8 mouse cellular contexts compared by ENCODE assay signal in the genomic region with DNA sequence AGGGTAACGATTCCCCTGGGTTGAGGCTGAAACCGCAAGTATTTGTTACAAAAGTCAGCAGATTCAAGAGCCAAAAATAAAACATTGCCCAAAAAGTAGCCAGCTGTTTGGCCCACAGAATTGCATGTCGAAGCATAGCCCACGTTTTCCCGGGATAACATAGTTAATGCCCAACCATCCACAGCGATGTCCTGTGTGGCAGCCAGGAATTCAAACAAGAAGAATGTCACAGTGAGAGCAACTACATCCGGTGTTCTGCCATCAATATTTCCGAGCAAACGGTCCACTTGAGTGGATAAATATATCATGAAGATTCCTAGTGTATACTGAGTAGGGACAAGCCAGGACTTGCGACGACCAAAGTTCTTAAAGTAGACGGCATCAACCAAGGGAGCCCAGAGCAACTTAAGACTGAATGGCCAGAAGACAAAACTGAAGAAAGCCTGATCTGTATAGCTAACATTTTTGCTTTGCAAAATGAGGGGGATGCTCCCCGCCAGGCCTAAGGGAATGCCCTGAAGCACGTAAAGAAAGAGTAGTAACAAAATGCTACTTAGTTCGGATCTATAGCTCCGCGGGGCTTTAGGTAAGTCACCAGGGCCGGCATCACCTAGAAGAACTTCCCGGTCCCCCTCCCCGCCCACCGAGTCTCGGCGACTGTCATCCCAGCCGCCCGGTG. TPM values are rescaled to one million over a fixed set of nuclear protein-coding genes. Genes with fewer than 3 reads are reported as not detected.
DNase-seq lines count a peak whose midpoint lies in the region; ATAC-seq and TF ChIP-seq lines count a peak whose summit lies in the region.

No protein-coding gene starts in this region.

- TF ChIP-seq POLR2A in CH12.LX (IDR thresholded peaks at IDR 0.05; ENCODE audit: low read depth, low read length), result no peak
- no peak for TF ChIP-seq POLR2A in olfactory bulb, adult 2 months (IDR thresholded peaks at IDR 0.05; ENCODE audit: insufficient read depth, low read depth, low read length)

- peaks cover 22% of the 10 kb centered on the region for H3K79me2 ChIP-seq in CH12.LX (replicated peaks; ENCODE audit: control insufficient read depth, extremely low read depth, insufficient read depth, poor library complexity, severe bottlenecking)

- H3K36me3 ChIP-seq in CH12.LX (replicated peaks in 1 of 2; ENCODE audit: control insufficient read depth in 1 of 2, insufficient read depth in 1 of 2, low read length in 1 of 2), result peaks cover 0 to 11% of the 10 kb centered on the region in 2 experiments
- H3K36me3 ChIP-seq in embryonic facial prominence, embryonic 14.5 days (ENCODE audit: control insufficient read depth, insufficient read depth, low read length), result 0 out of 2 replicates have a peak, but pooled peaks cover 3% of the 10 kb centered on the region
- no peaks in the 10 kb centered on the region for H3K36me3 ChIP-seq in intestine, embryonic 14.5 days (ENCODE audit: control insufficient read depth, insufficient read depth, low read length)
- H3K36me3 ChIP-seq in liver, embryonic 15.5 days (replicated peaks), result peaks cover 4% of the 10 kb centered on the region; the same call in 1 of the 2 replicates

- dilution Hi-C loops in CH12.LX (cut with MboI; ENCODE audit: extremely low pct_ligation_motif_present, extremely low pct_unique_long_range_greater_than_20kb, low sequenced_read_pairs), result no loop called here

- peak; percentile 42 for DNase-seq in cerebellum, adult 9-10 months
- no peak for DNase-seq in cerebellum, adult 8-10 months
- no peak for DNase-seq in CH12.LX (ENCODE audit: extremely low read depth)
- peak; percentile 21 for DNase-seq in embryonic facial prominence, embryonic 14.5 days (ENCODE audit: low spot score)
- DNase-seq in intestine, embryonic 14.5 days (ENCODE audit: low spot score), result no peak

- H3K27me3 ChIP-seq in CH12.LX (replicated peaks), result no peaks in the 10 kb centered on the region
- peaks cover 10% of the 10 kb centered on the region; the same call in 1 of the 2 replicates for H3K27me3 ChIP-seq in embryonic facial prominence, embryonic 14.5 days (replicated peaks; ENCODE audit: control insufficient read depth, insufficient read depth, low read length)
- H3K27me3 ChIP-seq in intestine, embryonic 14.5 days (replicated peaks; ENCODE audit: control insufficient read depth, insufficient read depth, low read length), result 0 out of 2 replicates have a peak, but pooled peaks cover 8% of the 10 kb centered on the region
- peaks cover 14% of the 10 kb centered on the region for H3K27me3 ChIP-seq in liver, embryonic 15.5 days

- peaks cover 0 to 19% of the 10 kb centered on the region in 2 experiments; a peak in 3 of 4 replicates for H3K4me1 ChIP-seq in CH12.LX (ENCODE audit: control insufficient read depth in 1 of 2, insufficient read depth in 2 of 2)
- H3K4me1 ChIP-seq in embryonic facial prominence, embryonic 14.5 days (ENCODE audit: control insufficient read depth, insufficient read depth, low read length), result peaks cover 23% of the 10 kb centered on the region
- peaks cover 15% of the 10 kb centered on the region for H3K4me1 ChIP-seq in intestine, embryonic 14.5 days (replicated peaks; ENCODE audit: control insufficient read depth, insufficient read depth, low read length)
- H3K4me1 ChIP-seq in liver, embryonic 15.5 days (replicated peaks), result peaks cover 20% of the 10 kb centered on the region
- no peaks in the 10 kb centered on the region for H3K4me1 ChIP-seq in olfactory bulb, adult 2 months (ENCODE audit: control insufficient read depth, insufficient read depth, low read length)

- WGBS in embryonic facial prominence, embryonic 14.5 days, result 6% methylated on average over 24 of the region's 25 CpGs
- 6% methylated on average over 25 of the region's 25 CpGs for WGBS in intestine, embryonic 14.5 days
- 4% methylated on average over 25 of the region's 25 CpGs for WGBS in liver, embryonic 15.5 days (ENCODE audit: insufficient replicate concordance)
- 2% methylated on average over 25 of the region's 25 CpGs for WGBS in olfactory bulb, adult 2 months

- in situ Hi-C loops in CH12.LX (cut with MboI; ENCODE audit: low pct_ligation_motif_present, low pct_unique_long_range_greater_than_20kb, low sequenced_read_pairs), result no loop called here

- H3K4me2 ChIP-seq in CH12.LX (ENCODE audit: insufficient read depth, low read depth, poor library complexity, severe bottlenecking), result peak overlapping the region; percentile 32
- H3K4me2 ChIP-seq in embryonic facial prominence, embryonic 14.5 days (ENCODE audit: low read depth, low read length), result peak overlapping the region; percentile 74
- H3K4me2 ChIP-seq in intestine, embryonic 14.5 days (ENCODE audit: low read length), result peak overlapping the region; percentile 87
- peak overlapping the region; percentile 86 for H3K4me2 ChIP-seq in liver, embryonic 15.5 days

- no peak for TF ChIP-seq RAD21 in CH12.LX (IDR thresholded peaks at IDR 0.05; ENCODE audit: low read depth, low read length)

- peak; percentile 6 for ATAC-seq in embryonic facial prominence, embryonic 14.5 days (ENCODE audit: low read depth)
- no peak for ATAC-seq in intestine, embryonic 14.5 days (replicated peaks; ENCODE audit: low FRiP score, low TSS enrichment, low read depth)
- ATAC-seq in liver, embryonic 15.5 days (ENCODE audit: insufficient read depth), result no peak
- no peak for ATAC-seq in activated CD4-positive, CD25-positive, alpha-beta regulatory T cell, adult 4 months

- no peaks in the 10 kb centered on the region for H3K9me3 ChIP-seq in CH12.LX (replicated peaks; ENCODE audit: low read length)
- H3K9me3 ChIP-seq in embryonic facial prominence, embryonic 14.5 days (ENCODE audit: control insufficient read depth, low read length), result no peaks in the 10 kb centered on the region
- no peaks in the 10 kb centered on the region for H3K9me3 ChIP-seq in intestine, embryonic 14.5 days (ENCODE audit: control insufficient read depth, low read length)
- H3K9me3 ChIP-seq in liver, embryonic 15.5 days (replicated peaks), result no peaks in the 10 kb centered on the region

- TF ChIP-seq CTCF in CH12.LX (conservative IDR thresholded peaks at IDR 0.05 in 1 of 2, IDR thresholded peaks at IDR 0.05 in 1 of 2; ENCODE audit: low read depth in 2 of 2, low read length in 2 of 2), result no peak
- no peak for TF ChIP-seq CTCF in olfactory bulb, adult 2 months (IDR thresholded peaks at IDR 0.05; ENCODE audit: insufficient read depth, low read depth, low read length)

- H3K27ac ChIP-seq in CH12.LX (ENCODE audit: insufficient read depth, low read depth), result peak overlapping the region; percentile 60
- peak overlapping the region; percentile 87 for H3K27ac ChIP-seq in embryonic facial prominence, embryonic 14.5 days (replicated peaks; ENCODE audit: low read depth, low read length)
- peak overlapping the region; percentile 77; the same call in 1 of the 2 replicates for H3K27ac ChIP-seq in intestine, embryonic 14.5 days (ENCODE audit: low read depth)
- peak overlapping the region; percentile 85 for H3K27ac ChIP-seq in liver, embryonic 15.5 days (replicated peaks)
- H3K27ac ChIP-seq in olfactory bulb, adult 2 months (ENCODE audit: insufficient read depth, low read depth, low read length), result peak overlapping the region; percentile 65

- TF ChIP-seq EP300 in CH12.LX (IDR thresholded peaks at IDR 0.05; ENCODE audit: low read length), result no peak

- H3K9ac ChIP-seq in CH12.LX (ENCODE audit: insufficient read depth, low read depth), result peak overlapping the region; percentile 68
- H3K9ac ChIP-seq in embryonic facial prominence, embryonic 14.5 days (ENCODE audit: low read depth, low read length), result peak overlapping the region; percentile 85
- peak overlapping the region; percentile 69 for H3K9ac ChIP-seq in intestine, embryonic 14.5 days (ENCODE audit: low read length)
- peak overlapping the region; percentile 84 for H3K9ac ChIP-seq in liver, embryonic 15.5 days

- peak overlapping the region; percentile 83 to 96 (median 85) for H3K4me3 ChIP-seq in CH12.LX (replicated peaks in 1 of 3; ENCODE audit: low read depth in 2 of 3, low read length in 2 of 3, poor library complexity in 1 of 3)
- H3K4me3 ChIP-seq in embryonic facial prominence, embryonic 14.5 days (ENCODE audit: low read depth, low read length), result peak overlapping the region; percentile 96
- H3K4me3 ChIP-seq in intestine, embryonic 14.5 days (ENCODE audit: low read depth, low read length), result peak overlapping the region; percentile 90
- H3K4me3 ChIP-seq in liver, embryonic 15.5 days (replicated peaks), result peak overlapping the region; percentile 85
- H3K4me3 ChIP-seq in olfactory bulb, adult 2 months (ENCODE audit: insufficient read depth, low read depth, low read length), result peak overlapping the region; percentile 71

RNA-seq across cellular contexts. Expression of a gene that starts 1.0 kb away (rescaled TPM):
- total RNA-seq in CH12.LX (2012; rRNA removed), result 18.5 and 20.1 TPM in 2 replicates
- total RNA-seq in CH12.LX (2014; rRNA removed), result 25.8 and 29.5 TPM in 2 replicates
- polyA plus RNA-seq in CH12.LX (2012; ENCODE audit: insufficient read length, low read depth), result 10.8 and 12.5 TPM in 2 replicates
- 15.1 and 16.7 TPM in 2 replicates for polyA plus RNA-seq in embryonic facial prominence, embryonic 14.5 days (2014; fragmentation: Nextera tagmentation; extraction: Ambion mirVana)
- polyA plus RNA-seq in intestine, embryonic 14.5 days (2014; fragmentation: Nextera tagmentation; extraction: Ambion mirVana), result 17.6 and 18.5 TPM in 2 replicates
- polyA plus RNA-seq in liver, embryonic 15.5 days (2015; fragmentation: Nextera tagmentation; extraction: Ambion mirVana), result 11.0 and 12.0 TPM in 2 replicates
- polyA plus RNA-seq in olfactory bulb, adult 2 months (2012; ENCODE audit: insufficient read depth, insufficient read length, low replicate concordance, missing spikeins), result not detected in 2 replicates
- polyA plus RNA-seq in activated CD4-positive, CD25-positive, alpha-beta regulatory T cell, adult 4 months (2017; shearing (Covaris generic)), result 10 to 100 TPM in 1 of 2 experiments, 1 to 10 TPM in 1; 9.9 to 10.7 TPM

RNA-seq across cellular contexts. Expression of a gene that starts 12.3 kb away (rescaled TPM):
- total RNA-seq in CH12.LX (2012; rRNA removed), result 22.4 and 29.2 TPM in 2 replicates
- 46.2 and 53.9 TPM in 2 replicates for total RNA-seq in CH12.LX (2014; rRNA removed)
- polyA plus RNA-seq in CH12.LX (2012; ENCODE audit: insufficient read length, low read depth), result 38.3 and 38.6 TPM in 2 replicates
- 36.5 and 41.5 TPM in 2 replicates for polyA plus RNA-seq in embryonic facial prominence, embryonic 14.5 days (2014; fragmentation: Nextera tagmentation; extraction: Ambion mirVana)
- polyA plus RNA-seq in intestine, embryonic 14.5 days (2014; fragmentation: Nextera tagmentation; extraction: Ambion mirVana), result 49.5 and 52.0 TPM in 2 replicates
- 20.0 and 20.2 TPM in 2 replicates for polyA plus RNA-seq in liver, embryonic 15.5 days (2015; fragmentation: Nextera tagmentation; extraction: Ambion mirVana)
- not detected in 2 replicates for polyA plus RNA-seq in olfactory bulb, adult 2 months (2012; ENCODE audit: insufficient read depth, insufficient read length, low replicate concordance, missing spikeins)
- 10 to 100 TPM; 33.6 to 36.6 TPM for polyA plus RNA-seq in activated CD4-positive, CD25-positive, alpha-beta regulatory T cell, adult 4 months (2017; shearing (Covaris generic))

RNA-seq across cellular contexts. Expression of a gene that starts 34.3 kb away (rescaled TPM):
- 5.7 and 7.6 TPM in 2 replicates for total RNA-seq in CH12.LX (2012; rRNA removed)
- 16.6 and 18.0 TPM in 2 replicates for total RNA-seq in CH12.LX (2014; rRNA removed)
- 7.6 and 9.1 TPM in 2 replicates for polyA plus RNA-seq in CH12.LX (2012; ENCODE audit: insufficient read length, low read depth)
- polyA plus RNA-seq in embryonic facial prominence, embryonic 14.5 days (2014; fragmentation: Nextera tagmentation; extraction: Ambion mirVana), result 7.0 and 8.5 TPM in 2 replicates
- polyA plus RNA-seq in intestine, embryonic 14.5 days (2014; fragmentation: Nextera tagmentation; extraction: Ambion mirVana), result 5.1 and 5.3 TPM in 2 replicates
- polyA plus RNA-seq in liver, embryonic 15.5 days (2015; fragmentation: Nextera tagmentation; extraction: Ambion mirVana), result 1.4 and 1.5 TPM in 2 replicates
- not detected in 2 replicates for polyA plus RNA-seq in olfactory bulb, adult 2 months (2012; ENCODE audit: insufficient read depth, insufficient read length, low replicate concordance, missing spikeins)
- polyA plus RNA-seq in activated CD4-positive, CD25-positive, alpha-beta regulatory T cell, adult 4 months (2017; shearing (Covaris generic)), result 10 to 100 TPM in 1 of 2 experiments, 1 to 10 TPM in 1; 7.8 to 12.5 TPM

Comparison
In these comparisons a context has a peak if more than half of its experiments do, and no peak if none do; other contexts are left out.
1. DNase-seq: peak in cerebellum, adult 9-10 months (single experiment) and embryonic facial prominence, embryonic 14.5 days (single experiment); none in cerebellum, adult 8-10 months (single experiment), CH12.LX (single experiment) and intestine, embryonic 14.5 days (single experiment).
2. H3K4me2 ChIP-seq: peak in every context shown above with its lines; median percentile 87 in intestine, embryonic 14.5 days; 86 in liver, embryonic 15.5 days; 74 in embryonic facial prominence, embryonic 14.5 days; 32 in CH12.LX.
3. Peak in every context shown above with its lines, with median percentiles within 50 percentile points of each other: H3K27ac ChIP-seq, H3K4me3 ChIP-seq and H3K9ac ChIP-seq.